Mouse (Mus musculus) 416B (cell line): Measurements from ENCODE around the gene Gm44973.

Experiments
- DNase-seq: peaks from one replicate; pipeline ENCODE4 v3.0.0; 2011; ENCODE audit warnings: low read depth

Gm44973 gene

GRCm38 (mm10) chr7:5016920-5017319 lies 1.6 kb downstream of the Gm44973 start:
- DNase-seq, result peak; percentile 32

DNA sequence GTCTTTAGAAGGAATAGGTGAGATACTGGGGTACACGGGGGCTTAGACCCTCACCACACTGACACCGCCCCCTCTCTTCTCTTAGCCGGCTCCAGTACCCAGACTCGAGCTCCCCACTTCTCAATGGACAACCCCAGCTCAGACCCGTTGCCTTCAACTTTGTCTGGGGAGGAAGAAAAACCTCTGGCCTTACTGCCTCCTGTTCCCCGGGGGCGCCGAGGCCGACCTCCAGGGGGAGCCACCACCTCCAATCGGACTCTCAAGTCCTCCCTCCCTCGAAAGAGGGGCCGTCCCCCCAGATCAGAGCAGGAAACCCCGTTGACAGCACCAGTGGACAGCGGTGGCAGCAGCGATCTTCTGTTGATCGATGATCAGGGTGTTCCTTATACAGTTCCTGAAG lies 2.1 kb downstream of the Gm44973 start:
- no peak for DNase-seq

DNA sequence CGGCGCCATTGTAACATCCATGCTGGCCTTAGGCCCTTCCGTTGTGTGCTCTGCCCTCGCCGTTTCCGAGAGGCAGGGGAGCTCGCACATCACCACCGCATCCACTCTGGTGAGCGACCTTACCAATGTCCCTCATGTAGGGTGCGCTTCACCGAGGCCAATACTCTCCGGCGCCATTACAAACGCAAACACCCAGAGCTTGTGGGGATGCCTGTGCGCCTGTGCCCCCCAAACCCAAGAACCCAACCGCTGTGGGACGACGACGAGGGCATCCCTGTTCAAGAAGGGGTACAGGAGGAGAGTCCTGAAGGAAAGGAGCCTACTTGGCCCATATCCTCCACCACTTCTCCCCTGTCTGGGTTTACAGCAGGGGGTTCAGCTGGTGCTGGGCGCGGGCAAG lies 2.6 kb downstream of the Gm44973 start:
- DNase-seq, result no peak

GRCm38 (mm10) chr7:5019576-5019975 lies 4.3 kb downstream of the Gm44973 start:
- DNase-seq, result peak; percentile 29

DNA sequence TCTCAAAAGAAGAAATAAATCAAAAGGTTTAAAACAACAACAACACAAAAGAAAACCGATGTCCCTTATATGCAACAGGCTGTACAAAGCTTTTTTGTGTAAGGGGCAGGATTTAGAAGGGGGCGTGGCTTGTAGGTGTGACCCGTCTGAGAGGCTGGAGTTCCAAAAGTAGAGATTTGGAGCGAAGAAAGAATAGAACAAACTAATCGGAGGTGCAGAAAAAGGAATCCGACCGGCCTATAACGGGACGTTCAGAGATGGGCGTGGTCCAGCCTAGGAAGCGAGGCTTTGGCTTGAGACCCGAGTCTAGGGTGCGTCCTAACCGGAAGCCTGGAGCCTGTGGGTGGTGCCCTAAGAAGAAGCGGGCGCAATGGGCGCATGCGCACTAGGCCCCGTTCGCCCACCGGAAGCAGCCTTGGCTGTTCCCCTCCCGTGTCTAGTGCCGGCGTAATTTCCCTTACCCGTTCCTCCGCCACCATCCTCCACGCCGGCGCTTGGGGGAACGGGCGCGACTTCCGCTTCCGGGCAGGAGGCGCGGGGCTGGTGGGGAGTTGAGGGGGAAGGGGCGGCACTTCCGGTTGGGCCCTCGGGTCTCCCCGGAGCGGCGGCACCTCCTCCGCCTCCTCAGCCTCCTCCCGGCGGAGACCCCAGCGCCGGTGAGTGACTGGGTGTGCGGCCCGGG lies 4.8 kb downstream of the Gm44973 start, which contains the start of the genes Zfp865 and Ccdc106:
Gene Zfp865, plus strand, starts transcription at position 377 of the 682 bp plus-strand sequence.
Gene Ccdc106, plus strand, starts transcription at position 554 of the 682 bp plus-strand sequence.
- DNase-seq, result peak; percentile 99

DNA sequence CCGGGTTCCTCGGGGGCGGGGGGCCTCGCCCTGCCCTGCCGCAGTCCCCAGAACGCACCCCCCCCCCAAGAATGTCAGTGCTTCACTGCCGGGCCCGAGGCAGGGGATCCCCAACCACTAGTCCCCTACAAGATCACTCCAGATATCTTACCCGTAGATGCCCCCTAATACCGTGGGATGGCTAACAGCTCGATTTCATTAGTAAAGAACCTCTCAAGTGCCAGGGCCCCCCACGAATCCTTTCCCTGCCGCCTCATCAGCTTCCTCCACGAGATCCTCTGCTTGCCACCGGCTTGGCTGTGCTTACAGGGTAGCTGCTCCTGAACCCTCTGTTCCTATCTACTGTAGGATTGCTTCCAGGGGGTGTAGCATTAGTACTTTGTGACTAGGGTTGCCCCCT lies 5.4 kb downstream of the Gm44973 start:
- DNase-seq, result peak; percentile 53

DNA sequence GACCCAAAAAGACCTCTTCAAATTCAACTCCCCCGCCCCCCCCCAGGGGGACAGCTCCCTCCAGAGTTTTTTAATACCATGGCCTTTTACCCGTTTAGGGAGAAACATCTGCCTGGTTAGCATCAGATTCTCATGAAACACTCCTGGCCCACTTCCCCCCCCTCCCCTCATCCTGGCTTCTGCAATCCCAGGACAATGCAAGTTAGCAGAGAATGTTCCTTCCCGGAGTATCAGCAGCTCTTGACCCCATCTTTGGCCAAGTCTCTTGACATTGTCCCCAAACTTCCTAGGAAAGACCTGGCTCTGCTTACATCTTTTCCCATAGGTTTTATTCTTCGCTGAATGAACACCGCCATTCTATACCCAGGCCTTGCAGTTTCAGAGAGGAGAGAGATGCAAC lies 5.9 kb downstream of the Gm44973 start:
- DNase-seq, result no peak

- no peak for DNase-seq
These were observed 14.2 kb downstream of the Gm44973 start for GRCm38 (mm10) chr7:5029543-5029942.

GRCm38 (mm10) chr7:5029946-5030345 lies 14.7 kb downstream of the Gm44973 start:
- DNase-seq, result no peak

GRCm38 (mm10) chr7:5030554-5031275 lies 15.4 kb downstream of the Gm44973 start:
- no peak for DNase-seq

DNA sequence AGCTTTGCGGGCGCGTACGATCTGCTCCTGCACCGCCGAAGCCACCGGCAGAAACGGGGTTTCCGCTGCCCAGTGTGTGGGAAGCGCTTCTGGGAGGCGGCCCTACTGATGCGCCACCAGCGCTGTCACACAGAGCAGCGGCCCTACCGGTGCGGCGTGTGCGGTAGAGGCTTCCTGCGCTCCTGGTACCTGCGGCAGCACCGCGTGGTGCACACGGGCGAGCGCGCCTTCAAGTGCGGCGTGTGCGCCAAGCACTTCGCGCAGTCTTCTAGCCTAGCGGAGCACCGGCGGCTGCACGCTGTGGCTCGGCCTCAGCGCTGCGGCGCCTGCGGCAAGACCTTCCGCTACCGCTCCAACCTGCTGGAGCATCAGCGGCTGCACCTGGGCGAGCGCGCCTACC lies 16.2 kb downstream of the Gm44973 start:
- no peak for DNase-seq

DNA sequence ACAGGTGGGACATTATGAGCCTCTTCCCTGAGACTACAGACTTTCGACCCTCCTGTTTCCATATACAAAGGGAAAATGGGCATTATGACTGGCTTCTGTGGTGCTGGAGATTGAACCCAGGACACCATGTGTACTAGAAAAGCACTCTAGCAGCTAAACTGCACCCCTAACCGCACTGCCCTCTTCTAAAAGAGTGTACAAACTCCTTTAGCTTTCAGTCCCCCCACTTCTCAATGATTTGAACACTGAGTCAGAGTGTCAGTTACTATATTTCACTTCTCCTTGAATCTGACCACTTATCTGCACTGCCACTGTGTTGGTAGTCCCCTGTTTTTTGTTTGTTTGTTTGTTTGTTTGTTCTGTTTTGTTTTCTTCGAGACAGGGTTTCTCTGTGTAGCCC lies 18.5 kb downstream of the Gm44973 start, which contains the start of gene 4632433K11Rik:
Gene 4632433K11Rik, plus strand, starts transcription at position 301 of the 400 bp plus-strand sequence.
- DNase-seq, result no peak

GRCm38 (mm10) chr7:5035628-5036027 lies 20.3 kb downstream of the Gm44973 start:
- DNase-seq, result no peak

- DNase-seq, result no peak
These were observed 20.8 kb downstream of the Gm44973 start for GRCm38 (mm10) chr7:5036136-5036535.

DNA sequence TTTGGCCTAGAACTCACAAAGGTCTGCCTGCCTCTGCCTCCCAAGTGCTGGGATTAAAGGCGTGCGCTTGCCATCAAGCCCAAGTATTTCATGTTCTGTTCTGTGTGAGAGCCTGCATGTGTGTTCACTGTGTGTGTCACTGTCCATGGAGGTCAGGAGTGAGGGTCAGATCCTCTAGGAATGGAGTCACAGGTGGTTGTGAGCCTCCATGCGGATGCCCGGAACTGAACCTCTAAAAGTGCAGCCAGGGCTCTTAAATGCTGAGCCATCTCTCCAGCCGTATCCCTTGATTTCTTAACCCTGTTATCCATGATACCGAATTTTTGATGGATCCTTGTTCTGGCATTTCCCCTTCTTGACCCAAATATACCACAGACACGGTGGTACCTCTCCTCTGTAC lies 21.7 kb downstream of the Gm44973 start:
- no peak for DNase-seq

DNA sequence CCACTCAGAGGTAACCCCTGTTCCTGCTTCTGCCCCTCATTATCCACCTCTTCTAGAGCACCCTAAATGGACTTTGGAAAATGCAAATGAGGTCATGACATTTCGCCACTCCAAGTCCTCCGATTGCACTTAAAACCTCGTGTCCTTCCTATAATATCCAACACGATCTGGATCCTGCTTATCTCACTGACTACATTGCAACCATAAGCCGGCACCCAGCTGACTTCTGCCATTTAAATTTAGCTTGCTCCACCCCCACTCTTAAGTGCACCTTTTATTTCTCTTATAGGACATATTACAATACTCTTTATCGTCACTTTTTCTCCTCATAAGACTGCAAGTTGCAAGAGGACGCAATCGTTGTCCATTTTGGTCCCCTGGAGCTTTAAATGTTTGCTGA lies 22.2 kb downstream of the Gm44973 start:
- no peak for DNase-seq

DNA sequence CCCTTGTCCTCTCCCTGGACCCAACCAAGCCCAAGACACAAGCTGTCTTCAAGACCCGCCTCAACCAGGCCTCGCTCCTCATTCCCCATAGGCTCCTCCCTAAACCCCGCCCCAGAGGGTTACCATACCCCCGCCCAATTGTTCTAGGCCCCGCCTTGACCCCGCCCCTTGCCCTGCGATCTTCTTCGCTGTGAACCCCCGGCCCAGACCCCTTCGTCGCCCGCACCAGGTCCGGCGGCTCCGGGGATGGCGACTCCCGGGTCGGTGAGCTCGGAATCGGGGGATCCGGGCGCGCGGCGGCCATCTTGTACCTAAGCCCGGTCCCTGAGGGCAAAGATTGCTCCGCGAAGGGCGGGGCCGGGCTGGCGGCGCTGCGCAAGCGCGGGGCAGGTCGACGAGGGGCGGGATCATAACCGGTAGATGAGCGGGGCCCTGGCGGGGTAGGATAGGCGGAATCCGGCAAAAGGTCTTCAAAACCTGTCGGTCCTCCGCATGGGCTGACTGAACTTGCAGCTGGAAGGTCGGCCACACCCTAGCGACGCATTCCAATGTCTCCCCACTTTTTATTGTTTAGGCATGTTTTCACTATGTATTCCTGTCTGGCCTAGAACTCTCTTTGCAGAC lies 22.9 kb downstream of the Gm44973 start, which contains the start of gene Zfp784:
Gene Zfp784, minus strand, starts transcription at position 338 of the 624 bp plus-strand sequence.
- DNase-seq, result peak; percentile 94

- peak; percentile 51 for DNase-seq
These were observed 23.6 kb downstream of the Gm44973 start for GRCm38 (mm10) chr7:5038940-5039339.

GRCm38 (mm10) chr7:5044981-5045380 lies 29.7 kb downstream of the Gm44973 start:
- peak; percentile 79 for DNase-seq

GRCm38 (mm10) chr7:5046112-5046511 lies 30.8 kb downstream of the Gm44973 start:
- DNase-seq, result no peak

DNA sequence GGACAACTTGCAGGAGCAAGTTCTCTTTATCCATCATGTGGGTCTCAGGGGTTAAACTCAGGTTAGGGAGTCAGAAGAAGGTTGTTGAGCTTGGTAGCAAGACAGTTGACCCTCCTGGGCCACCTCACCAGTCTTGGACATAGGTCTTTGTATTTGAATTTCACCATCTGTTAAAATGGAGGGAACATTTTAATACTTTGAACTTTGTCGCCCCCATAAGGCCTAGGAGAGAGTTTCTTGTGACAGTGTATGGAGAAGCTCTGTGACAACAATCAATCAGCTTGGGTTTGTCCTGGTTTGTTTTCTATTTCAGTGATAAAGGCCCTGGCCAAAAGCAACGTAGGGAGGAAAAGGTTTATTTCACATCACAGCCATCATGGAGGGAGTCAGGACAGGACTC lies 32.0 kb downstream of the Gm44973 start:
- DNase-seq, result peak; percentile 80
